Mouse (Mus musculus): ENCODE measurements around the gene Casq2.
"Not testable (repeated sequence)": the region's sequence is repeated elsewhere in the genome, so short reads cannot be mapped to it uniquely, and the experiment has no call there.

Gene Casq2

GRCm38 (mm10) chr3:102137158-102137557, 50.9 kb downstream of the Casq2 start:
- no peak for DNase-seq (ENCODE audit: low spot score)

DNA sequence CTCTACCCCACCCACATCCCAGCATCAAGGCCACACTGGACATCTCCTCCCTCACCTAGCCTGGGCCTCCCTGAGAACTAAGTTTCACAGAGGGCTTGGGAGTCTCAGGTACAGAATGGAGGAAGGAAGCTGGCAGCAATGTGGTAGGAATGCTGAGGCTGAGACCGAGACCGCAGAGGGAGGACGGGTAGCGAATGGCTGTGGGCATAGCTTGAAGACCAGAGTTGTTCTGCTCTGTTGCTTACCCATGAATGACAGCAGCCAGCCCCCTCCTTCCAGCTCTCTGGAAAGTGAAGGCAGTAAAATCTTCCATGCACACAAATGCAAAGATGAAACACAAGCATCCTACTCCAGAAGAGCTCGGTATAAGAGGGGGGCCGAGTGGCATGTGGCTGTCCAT, 52.7 kb downstream of the Casq2 start:
- no peak for DNase-seq (ENCODE audit: low spot score)

DNA sequence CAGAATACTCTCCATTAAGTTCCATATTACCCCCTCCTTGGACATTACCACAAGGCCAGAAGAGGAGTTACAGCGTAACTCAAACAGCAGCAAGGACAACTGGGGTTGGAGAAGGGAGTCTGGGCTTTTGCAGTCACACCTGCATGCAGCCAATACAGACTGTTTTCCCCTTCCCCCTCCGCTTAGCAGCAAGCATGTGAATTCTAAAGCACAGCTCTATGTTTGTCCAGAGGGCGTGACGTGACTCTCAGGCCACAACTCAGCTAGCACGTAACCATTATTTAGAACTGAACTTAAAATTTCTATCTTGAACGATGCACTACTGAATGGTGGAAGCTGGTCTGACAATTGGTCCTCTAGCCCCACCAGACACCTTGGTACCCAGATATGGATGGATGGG, 54.4 kb downstream of the Casq2 start:
- no peak for DNase-seq (ENCODE audit: low spot score)

DNA sequence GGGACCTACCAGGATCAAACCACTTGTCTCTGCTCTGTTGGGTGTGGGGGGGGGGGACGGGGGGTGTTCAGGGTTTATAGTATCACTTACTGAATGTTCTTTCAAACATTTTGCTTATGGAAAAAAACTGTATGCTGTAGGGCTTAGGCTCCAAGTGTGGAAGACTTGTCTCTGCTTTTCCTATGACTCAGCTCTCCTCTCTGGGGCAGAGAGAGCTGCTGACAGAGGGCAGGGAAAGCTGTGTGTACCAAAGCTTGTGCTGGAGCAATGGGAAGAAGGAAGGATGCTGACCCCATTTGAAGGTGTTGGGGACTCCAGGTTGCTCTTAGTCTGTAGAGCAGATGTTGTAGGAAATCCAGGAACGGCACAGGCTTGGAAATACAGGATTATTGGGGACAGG, 55.2 kb downstream of the Casq2 start:
- no peak for DNase-seq (ENCODE audit: low spot score)

- DNase-seq (ENCODE audit: low spot score), result no peak
These were observed 55.7 kb downstream of the Casq2 start for GRCm38 (mm10) chr3:102141893-102142292.

DNA sequence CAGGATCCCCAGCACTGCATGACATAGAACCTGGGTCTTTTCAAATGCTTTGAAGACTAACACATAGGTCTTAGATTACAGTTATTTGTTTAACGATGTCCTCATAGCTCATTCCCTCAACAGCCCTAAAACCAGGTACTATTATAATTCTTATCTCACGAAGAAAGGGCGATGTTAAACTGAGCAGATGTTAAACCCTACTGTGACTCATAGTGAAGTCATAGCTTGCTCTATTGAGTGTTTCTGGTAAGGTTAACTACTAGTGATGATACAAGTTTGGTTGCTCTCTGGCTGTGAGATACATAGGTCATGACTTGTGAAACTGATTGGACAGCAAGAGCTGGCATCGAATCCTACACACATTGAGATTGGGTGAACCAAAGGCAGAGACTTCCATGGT, 56.7 kb downstream of the Casq2 start:
- no peak for DNase-seq (ENCODE audit: low spot score)

GRCm38 (mm10) chr3:102143536-102143935, 57.3 kb downstream of the Casq2 start:
- no peak for DNase-seq (ENCODE audit: low spot score)

- DNase-seq (ENCODE audit: low spot score), result no peak
These were observed 58.2 kb downstream of the Casq2 start for GRCm38 (mm10) chr3:102144401-102144800.

- DNase-seq (ENCODE audit: low spot score), result no peak
These were observed 59.6 kb downstream of the Casq2 start for GRCm38 (mm10) chr3:102145645-102146386.

- no peak for DNase-seq (ENCODE audit: low spot score)
These were observed 60.2 kb downstream of the Casq2 start for GRCm38 (mm10) chr3:102146428-102146827.

- DNase-seq (ENCODE audit: low spot score), result no peak
These were observed 61.0 kb downstream of the Casq2 start for GRCm38 (mm10) chr3:102147189-102147588.

- no peak for DNase-seq (ENCODE audit: low spot score)
These were observed 63.7 kb downstream of the Casq2 start for GRCm38 (mm10) chr3:102149941-102150340.

DNA sequence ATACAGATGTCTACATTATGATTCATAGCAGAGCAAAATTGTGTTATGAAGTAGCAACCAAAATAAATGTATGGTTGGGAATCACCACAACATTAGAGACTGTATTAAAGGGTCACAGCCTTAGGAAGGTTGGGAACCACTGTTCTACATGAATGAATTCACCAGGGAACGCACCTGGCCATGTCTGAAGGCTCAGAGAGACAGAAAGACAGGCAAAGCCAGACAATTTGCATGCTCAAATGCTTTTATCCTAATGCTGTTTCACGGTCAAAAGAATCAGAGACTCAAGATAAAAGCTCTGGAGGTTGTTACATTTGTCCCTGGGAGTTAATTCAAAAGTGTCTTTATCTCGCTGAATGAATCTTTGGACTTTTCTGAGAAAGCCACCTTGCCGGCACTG, 65.6 kb downstream of the Casq2 start:
- no peak for DNase-seq (ENCODE audit: low spot score)

- no peak for DNase-seq (ENCODE audit: low spot score)
These were observed 66.3 kb downstream of the Casq2 start for GRCm38 (mm10) chr3:102152471-102152870.

GRCm38 (mm10) chr3:102152872-102153271, 66.7 kb downstream of the Casq2 start:
- no peak for DNase-seq (ENCODE audit: low spot score)

DNA sequence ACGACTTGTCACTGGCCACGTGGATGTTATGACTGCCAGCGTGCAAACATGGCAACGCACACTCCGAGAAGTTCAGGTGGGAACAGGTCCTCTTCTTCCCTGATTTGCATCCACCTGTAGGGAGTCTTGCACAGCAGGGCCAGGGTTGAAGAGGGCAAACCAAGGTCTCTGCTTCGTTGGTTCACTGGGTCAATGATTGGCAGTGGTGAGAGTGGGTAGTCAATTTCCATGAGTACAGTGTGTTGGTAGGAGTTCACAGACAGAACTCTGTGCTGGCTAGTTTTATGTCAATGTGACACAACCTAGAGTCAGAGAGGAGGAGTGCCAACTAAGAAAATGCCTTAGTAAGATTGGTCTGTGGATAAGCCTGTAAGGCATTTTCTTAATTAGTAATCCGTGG, 67.9 kb downstream of the Casq2 start:
- no peak for DNase-seq (ENCODE audit: low spot score)

- no peak for DNase-seq (ENCODE audit: low spot score)
These were observed 70.5 kb downstream of the Casq2 start for GRCm38 (mm10) chr3:102156737-102157136.

DNA sequence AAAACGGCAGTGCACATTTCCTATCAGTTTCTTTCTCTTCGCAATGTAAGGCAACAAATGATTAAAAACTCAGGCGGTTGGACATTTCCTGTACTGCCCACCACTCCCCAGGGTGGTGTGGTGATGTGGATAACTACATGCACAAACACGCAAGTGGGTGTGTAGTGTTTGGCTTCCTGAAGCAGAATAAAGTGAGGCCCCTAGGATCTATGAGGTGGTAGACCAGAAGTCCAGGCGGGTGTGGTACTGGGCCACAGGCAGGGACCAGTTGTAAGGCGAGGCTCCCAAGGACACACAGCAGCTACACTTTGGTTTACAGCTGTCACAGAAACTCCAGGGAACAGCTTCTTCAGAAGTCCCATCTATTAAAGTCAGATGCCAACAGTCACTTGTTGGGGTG, 71.4 kb downstream of the Casq2 start:
- DNase-seq (ENCODE audit: low spot score), result no peak

DNA sequence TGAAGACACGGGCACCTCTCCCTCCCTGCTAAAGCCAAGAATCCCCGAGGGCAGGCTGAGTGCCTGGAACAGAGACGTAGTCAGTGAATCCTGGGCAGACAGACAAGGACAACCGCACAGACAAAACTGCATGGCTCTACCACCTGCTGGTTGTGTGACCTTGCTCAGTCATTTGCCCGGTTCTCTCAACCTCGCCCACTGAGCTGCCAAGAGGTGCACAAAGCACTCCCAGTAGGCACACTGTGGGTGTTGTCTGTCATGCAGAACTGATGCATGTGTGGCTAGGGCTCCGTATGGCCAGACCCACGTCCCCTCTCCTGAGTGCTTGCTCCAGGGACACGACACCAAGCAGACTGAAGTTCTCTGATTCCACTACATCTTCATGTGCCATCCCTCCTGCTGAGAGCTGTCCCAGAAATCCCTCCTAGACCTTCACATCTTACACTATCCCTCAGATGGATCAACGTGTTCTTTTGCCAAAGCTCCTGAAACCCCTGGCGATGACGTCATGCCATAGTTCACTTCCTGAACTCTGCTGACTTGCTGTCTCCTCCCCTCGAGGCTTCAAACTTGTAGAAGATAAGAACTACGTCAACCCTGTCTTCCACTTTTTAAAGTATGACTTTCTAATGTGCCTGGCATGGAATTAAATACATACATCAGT, 72.7 kb downstream of the Casq2 start:
- DNase-seq (ENCODE audit: low spot score), result no peak

- DNase-seq (ENCODE audit: low spot score), result no peak
These were observed 73.5 kb downstream of the Casq2 start for GRCm38 (mm10) chr3:102159423-102160325.

GRCm38 (mm10) chr3:102163861-102164260, 77.6 kb downstream of the Casq2 start:
- not testable (repeated sequence) for DNase-seq (ENCODE audit: low spot score)

- no peak for DNase-seq (ENCODE audit: low spot score)
These were observed 78.7 kb downstream of the Casq2 start for GRCm38 (mm10) chr3:102164911-102165310.

Measured in ovary, postnatal 36 days (tissue).